8 mouse cellular contexts compared by ENCODE assay signal in the genomic region with DNA sequence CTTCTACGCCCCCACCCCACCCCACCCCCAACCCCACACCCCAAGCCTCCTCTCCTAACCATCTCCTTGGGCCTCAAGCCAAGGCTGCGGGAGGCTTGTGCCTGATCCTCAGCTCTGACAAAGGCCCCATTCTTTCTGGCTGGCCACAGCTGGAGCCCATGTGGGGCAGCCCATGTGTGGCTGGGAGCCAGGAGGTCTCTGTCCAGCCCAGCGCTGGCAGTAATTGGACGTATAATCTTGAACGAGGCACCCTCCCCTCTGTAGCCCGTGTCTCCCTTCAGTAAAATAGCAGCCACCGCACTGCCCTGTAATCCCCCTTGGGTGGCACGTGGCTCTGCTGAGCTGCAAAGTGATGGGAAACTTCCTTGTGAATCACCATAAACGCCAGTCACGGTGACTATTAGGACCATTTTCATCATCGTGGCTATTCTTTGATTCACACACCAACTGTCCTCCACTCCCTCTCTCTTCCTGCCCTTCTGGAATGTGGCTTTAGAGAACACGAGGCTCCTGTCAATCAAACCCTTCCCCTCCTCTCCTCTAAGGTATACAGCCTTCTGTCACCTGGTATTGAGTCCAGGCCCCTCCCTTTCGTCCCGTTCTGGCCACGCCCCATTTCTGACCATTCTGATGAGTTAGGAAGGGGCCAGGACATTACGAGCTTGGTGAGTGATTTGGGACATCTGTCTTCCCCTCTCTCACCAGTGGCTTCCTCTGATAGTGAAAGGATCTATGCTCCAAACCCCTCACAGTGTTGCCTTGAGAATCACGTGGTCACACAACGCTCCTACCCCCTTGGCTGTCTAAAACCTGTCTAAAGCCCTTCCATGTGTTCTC. TPM values are rescaled to one million over a fixed set of nuclear protein-coding genes. Genes with fewer than 3 reads are reported as not detected.
A peak's percentile ranks its signal among the peaks of the same experiment; 100 is the strongest.
DNase-seq lines count a peak whose midpoint lies in the region; ATAC-seq and TF ChIP-seq lines count a peak whose summit lies in the region.

No protein-coding gene starts in this region.

- in situ Hi-C loops in CH12.LX (cut with MboI; ENCODE audit: low pct_ligation_motif_present, low pct_unique_long_range_greater_than_20kb, low sequenced_read_pairs), result no loop called here

- no peak for DNase-seq in heart, postnatal 14 days
- DNase-seq in CH12.LX (ENCODE audit: extremely low read depth), result peak; percentile 24
- peak; percentile 53 to 59 for DNase-seq in left cerebral cortex, postnatal 14 days (ENCODE audit: low spot score in 2 of 2)
- DNase-seq in retina, embryonic 14.5 days (ENCODE audit: low spot score), result peak; percentile 73
- no peak for DNase-seq in gastrocnemius, adult 8-10 months (ENCODE audit: low spot score in 2 of 2)
- no peak for DNase-seq in kidney, adult 18-20 months

- H3K4me1 ChIP-seq in heart, embryonic 15.5 days (replicated peaks), result peaks cover 21% of the 10 kb centered on the region
- H3K4me1 ChIP-seq in CH12.LX (ENCODE audit: control insufficient read depth in 1 of 2, insufficient read depth in 2 of 2), result peaks cover 3 to 24% of the 10 kb centered on the region in 2 experiments; a peak in 3 of 4 replicates
- peaks cover 28% of the 10 kb centered on the region for H3K4me1 ChIP-seq in embryonic facial prominence, embryonic 15.5 days

- no peaks in the 10 kb centered on the region for H3K79me2 ChIP-seq in CH12.LX (replicated peaks; ENCODE audit: control insufficient read depth, extremely low read depth, insufficient read depth, poor library complexity, severe bottlenecking)

- H3K27me3 ChIP-seq in heart, embryonic 15.5 days, result peaks cover 47% of the 10 kb centered on the region
- peaks cover 68% of the 10 kb centered on the region for H3K27me3 ChIP-seq in CH12.LX (replicated peaks)
- peaks cover 22% of the 10 kb centered on the region for H3K27me3 ChIP-seq in embryonic facial prominence, embryonic 15.5 days

- H3K4me3 ChIP-seq in heart, embryonic 15.5 days, result no peak overlapping the region
- H3K4me3 ChIP-seq in CH12.LX (replicated peaks in 1 of 3; ENCODE audit: low read depth in 2 of 3, low read length in 2 of 3, poor library complexity in 1 of 3), result peak overlapping the region; percentile 3 to 35 (median 22)
- no peak overlapping the region for H3K4me3 ChIP-seq in embryonic facial prominence, embryonic 15.5 days (replicated peaks)

- TF ChIP-seq CTCF in CH12.LX (conservative IDR thresholded peaks at IDR 0.05 in 1 of 2, IDR thresholded peaks at IDR 0.05 in 1 of 2; ENCODE audit: low read depth in 2 of 2, low read length in 2 of 2), result no peak

- 16% methylated on average over 18 of the region's 18 CpGs for WGBS in heart, embryonic 15.5 days
- WGBS in embryonic facial prominence, embryonic 15.5 days, result 6% methylated on average over 18 of the region's 18 CpGs

- no peaks in the 10 kb centered on the region for H3K36me3 ChIP-seq in heart, embryonic 15.5 days
- no peaks in the 10 kb centered on the region for H3K36me3 ChIP-seq in CH12.LX (replicated peaks in 1 of 2; ENCODE audit: control insufficient read depth in 1 of 2, insufficient read depth in 1 of 2, low read length in 1 of 2)
- no peaks in the 10 kb centered on the region for H3K36me3 ChIP-seq in embryonic facial prominence, embryonic 15.5 days

- TF ChIP-seq RAD21 in CH12.LX (IDR thresholded peaks at IDR 0.05; ENCODE audit: low read depth, low read length), result no peak

- intact Hi-C loops in heart, postnatal 14 days (cut with DNase I), result loop anchor here (5.0 kb wide), 1 partner anchor 284 kb away; no protein-coding TSS in a partner anchor
- intact Hi-C loops in left cerebral cortex, postnatal 14 days (cut with DNase I), result loop anchor here (5.0 kb wide), 2 partner anchors 254 to 284 kb away; no protein-coding TSS in a partner anchor

- no peak overlapping the region for H3K27ac ChIP-seq in heart, embryonic 15.5 days
- no peak overlapping the region for H3K27ac ChIP-seq in CH12.LX (ENCODE audit: insufficient read depth, low read depth)
- peak overlapping the region; percentile 17; the same call in 1 of the 2 replicates for H3K27ac ChIP-seq in embryonic facial prominence, embryonic 15.5 days (replicated peaks)

- H3K9ac ChIP-seq in heart, embryonic 15.5 days, result no peak overlapping the region
- no peak overlapping the region for H3K9ac ChIP-seq in CH12.LX (ENCODE audit: insufficient read depth, low read depth)
- H3K9ac ChIP-seq in embryonic facial prominence, embryonic 15.5 days, result no peak overlapping the region

- dilution Hi-C loops in CH12.LX (cut with MboI; ENCODE audit: extremely low pct_ligation_motif_present, extremely low pct_unique_long_range_greater_than_20kb, low sequenced_read_pairs), result no loop called here

- TF ChIP-seq POLR2A in CH12.LX (IDR thresholded peaks at IDR 0.05; ENCODE audit: low read depth, low read length), result peak; percentile 26; the same call in 1 of the 2 replicates

- ATAC-seq in heart, embryonic 15.5 days (replicated peaks; ENCODE audit: insufficient number of reproducible peaks, insufficient read depth, low FRiP score, low read depth), result peak; percentile 58
- ATAC-seq in embryonic facial prominence, embryonic 15.5 days (ENCODE audit: insufficient number of reproducible peaks, low FRiP score, low TSS enrichment, low read depth), result peak; percentile 69

- H3K9me3 ChIP-seq in heart, embryonic 15.5 days (replicated peaks), result no peaks in the 10 kb centered on the region
- H3K9me3 ChIP-seq in CH12.LX (replicated peaks; ENCODE audit: low read length), result peaks cover 10% of the 10 kb centered on the region
- no peaks in the 10 kb centered on the region for H3K9me3 ChIP-seq in embryonic facial prominence, embryonic 15.5 days (replicated peaks)

- peak overlapping the region; percentile 28 for H3K4me2 ChIP-seq in heart, embryonic 15.5 days
- peak overlapping the region; percentile 74 for H3K4me2 ChIP-seq in CH12.LX (ENCODE audit: insufficient read depth, low read depth, poor library complexity, severe bottlenecking)
- H3K4me2 ChIP-seq in embryonic facial prominence, embryonic 15.5 days (replicated peaks), result peak overlapping the region; percentile 27

- no peak for TF ChIP-seq EP300 in CH12.LX (IDR thresholded peaks at IDR 0.05; ENCODE audit: low read length)

TF ChIP-seq in CH12.LX, 34 proteins besides CTCF, POLR2A, EP300 and RAD21 (continues in another document):
- TF ChIP-seq MAX (IDR thresholded peaks at IDR 0.05; ENCODE audit: low read length) (peak; percentile 70), BHLHE40 (IDR thresholded peaks at IDR 0.05; ENCODE audit: low read depth, low read length) (0 out of 2 replicates have a peak, but pooled peaks have one; percentile 6), POLR2AphosphoS2 (IDR thresholded peaks at IDR 0.05; ENCODE audit: low read depth, low read length) (no peak), MYC (IDR thresholded peaks at IDR 0.05; ENCODE audit: low read depth, low read length) (0 out of 2 replicates have a peak, but pooled peaks have one; percentile 22), JUND (conservative IDR thresholded peaks at IDR 0.05; ENCODE audit: low read depth, low read length) (no peak), ZC3H11A (IDR thresholded peaks at IDR 0.05; ENCODE audit: low read depth, low read length) (no peak), MXI1 (IDR thresholded peaks at IDR 0.05; ENCODE audit: low read depth, low read length) (0 out of 2 replicates have a peak, but pooled peaks have one; percentile 43)

RNA-seq across cellular contexts. Expression of gene Slpi, which starts 2.8 kb away (rescaled TPM):
- 1.3 and 1.6 TPM in 2 replicates for polyA plus RNA-seq in heart, embryonic 15.5 days (2015; fragmentation: Nextera tagmentation; extraction: Ambion mirVana)
- 1 to 10 TPM; 1.4 to 3.6 TPM for total RNA-seq in heart, postnatal 14 days (2021)
- total RNA-seq in CH12.LX (2012; rRNA removed) (1.2 and 2.7 TPM in 2 replicates), CH12.LX (2014; rRNA removed) (0.38 and 0.53 TPM in 2 replicates)
- polyA plus RNA-seq in CH12.LX (2012; ENCODE audit: insufficient read length, low read depth), result 0.71 and 1.0 TPM in 2 replicates
- 9.9 and 14.5 TPM in 2 replicates for polyA plus RNA-seq in embryonic facial prominence, embryonic 15.5 days (2015; fragmentation: Nextera tagmentation; extraction: Ambion mirVana)
- total RNA-seq in left cerebral cortex, postnatal 14 days (2021), result not detected
- under 1 TPM in 1 of 4 experiments, not detected in 3; 0.67 TPM for total RNA-seq in gastrocnemius, adult 8-10 months (2022)

RNA-seq across cellular contexts. Expression of gene Rbpjl, which starts 16.8 kb away (rescaled TPM):
- polyA plus RNA-seq in heart, embryonic 15.5 days (2015; fragmentation: Nextera tagmentation; extraction: Ambion mirVana), result 0.25 and 0.80 TPM in 2 replicates
- total RNA-seq in heart, postnatal 14 days (2021), result not detected
- total RNA-seq in CH12.LX (2012; rRNA removed), result 0.08 TPM in 1 of 2 replicates, not detected in the other
- total RNA-seq in CH12.LX (2014; rRNA removed), result not detected in 2 replicates
- not detected in 2 replicates for polyA plus RNA-seq in CH12.LX (2012; ENCODE audit: insufficient read length, low read depth)
- 0.50 and 0.98 TPM in 2 replicates for polyA plus RNA-seq in embryonic facial prominence, embryonic 15.5 days (2015; fragmentation: Nextera tagmentation; extraction: Ambion mirVana)
- total RNA-seq in left cerebral cortex, postnatal 14 days (2021), result under 1 TPM; 0.32 to 0.42 TPM
- total RNA-seq in gastrocnemius, adult 8-10 months (2022), result not detected

RNA-seq across cellular contexts. Expression of gene Matn4, which starts 18.8 kb away (rescaled TPM):
- 8.4 and 14.9 TPM in 2 replicates for polyA plus RNA-seq in heart, embryonic 15.5 days (2015; fragmentation: Nextera tagmentation; extraction: Ambion mirVana)
- total RNA-seq in heart, postnatal 14 days (2021), result 1 to 10 TPM; 1.2 to 1.5 TPM
- total RNA-seq in CH12.LX (2012; rRNA removed) (not detected in 2 replicates), CH12.LX (2014; rRNA removed) (not detected in 2 replicates)
- polyA plus RNA-seq in CH12.LX (2012; ENCODE audit: insufficient read length, low read depth), result not detected in 2 replicates
- 33.4 and 58.2 TPM in 2 replicates for polyA plus RNA-seq in embryonic facial prominence, embryonic 15.5 days (2015; fragmentation: Nextera tagmentation; extraction: Ambion mirVana)
- 10 to 100 TPM; 13.4 to 15.0 TPM for total RNA-seq in left cerebral cortex, postnatal 14 days (2021)
- under 1 TPM; 0.27 to 0.99 (median 0.44) TPM for total RNA-seq in gastrocnemius, adult 8-10 months (2022)

RNA-seq across cellular contexts. Expression of gene Svs5, which starts 53.6 kb away (rescaled TPM):
- polyA plus RNA-seq in heart, embryonic 15.5 days (2015; fragmentation: Nextera tagmentation; extraction: Ambion mirVana), result not detected in 2 replicates
- not detected for total RNA-seq in heart, postnatal 14 days (2021)
- total RNA-seq in CH12.LX (2012; rRNA removed), result not detected in 2 replicates
- total RNA-seq in CH12.LX (2014; rRNA removed), result not detected in 2 replicates
- polyA plus RNA-seq in CH12.LX (2012; ENCODE audit: insufficient read length, low read depth), result not detected in 2 replicates
- not detected in 2 replicates for polyA plus RNA-seq in embryonic facial prominence, embryonic 15.5 days (2015; fragmentation: Nextera tagmentation; extraction: Ambion mirVana)
- total RNA-seq in left cerebral cortex, postnatal 14 days (2021), result not detected
- total RNA-seq in gastrocnemius, adult 8-10 months (2022), result not detected

RNA-seq across cellular contexts. Expression of gene Sdc4, which starts 57.5 kb away (rescaled TPM):
- 41.9 and 56.5 TPM in 2 replicates for polyA plus RNA-seq in heart, embryonic 15.5 days (2015; fragmentation: Nextera tagmentation; extraction: Ambion mirVana)
- 10 to 100 TPM; 20.0 to 27.0 TPM for total RNA-seq in heart, postnatal 14 days (2021)
- total RNA-seq in CH12.LX (2012; rRNA removed), result 63.9 and 69.9 TPM in 2 replicates
- 53.4 and 59.8 TPM in 2 replicates for total RNA-seq in CH12.LX (2014; rRNA removed)
- 36.4 and 46.6 TPM in 2 replicates for polyA plus RNA-seq in CH12.LX (2012; ENCODE audit: insufficient read length, low read depth)
- polyA plus RNA-seq in embryonic facial prominence, embryonic 15.5 days (2015; fragmentation: Nextera tagmentation; extraction: Ambion mirVana), result 113 and 114 TPM in 2 replicates
- total RNA-seq in left cerebral cortex, postnatal 14 days (2021), result 10 to 100 TPM; 60.0 to 79.0 TPM
- total RNA-seq in gastrocnemius, adult 8-10 months (2022), result 10 to 100 TPM; 23.9 to 58.8 (median 34.1) TPM

Comparison
In these comparisons a context has a peak if more than half of its experiments do, and no peak if none do; other contexts are left out.
1. H3K4me3 ChIP-seq: peak in CH12.LX (3 of 3); none in heart, embryonic 15.5 days (single experiment) and embryonic facial prominence, embryonic 15.5 days (single experiment).
2. DNase-seq: peak in CH12.LX (single experiment), left cerebral cortex, postnatal 14 days (2 of 2) and retina, embryonic 14.5 days (single experiment); none in heart, postnatal 14 days (0 of 2), gastrocnemius, adult 8-10 months (0 of 2) and kidney, adult 18-20 months (single experiment).
3. RNA of gene Matn4, which starts 18.8 kb away (total RNA-seq): 13.4 to 15.0 TPM in left cerebral cortex, postnatal 14 days; 1.2 to 1.5 TPM in heart, postnatal 14 days, 0.27 to 0.99 TPM in gastrocnemius, adult 8-10 months and not detected in CH12.LX; every median in the first group is over 4 times any median in the second.
4. Peak in every context shown above with its lines, with median percentiles within 50 percentile points of each other: H3K4me2 ChIP-seq.